Mouse (Mus musculus): ENCODE data around the gene P3h4.

GRCm38 (mm10) chr11:100402682-100403081 lies 12.0 kb downstream of the P3h4 start:
- TF ChIP-seq CTCF (IDR thresholded peaks at IDR 0.05; ENCODE audit: low read depth, low read length) = no peak
- no peak for TF ChIP-seq POLR2A (IDR thresholded peaks at IDR 0.05; ENCODE audit: borderline replicate concordance, low read depth, low read length)

Measured in bone marrow macrophage, adult 2 months (primary cell).